Mouse (Mus musculus) bone marrow macrophage, adult 2 months (primary cell): ENCODE results near the gene Hyal2. TPM values are rescaled to one million over a fixed set of nuclear protein-coding genes. Genes with fewer than 3 reads are reported as not detected.

Experiments
- H3K27ac ChIP-seq: 2 replicates; pipeline ENCODE4 v1.5.1; 2012; ENCODE audit warnings: low read depth, low read length; ENCODE audit not compliant: insufficient read depth
- H3K4me1 ChIP-seq: 2 replicates; pipeline ENCODE4 v1.6.1; 2012; ENCODE audit warnings: low read length; ENCODE audit not compliant: control insufficient read depth, insufficient read depth
- H3K4me3 ChIP-seq: 2 replicates; pipeline ENCODE4 v1.5.1; 2012; ENCODE audit warnings: mild to moderate bottlenecking, low read length, moderate library complexity; ENCODE audit not compliant: insufficient read depth
- CTCF ChIP-seq: IDR thresholded peaks from 2 replicates; pipeline ENCODE4 v1.5.1; 2012; ENCODE audit warnings: low read depth, mild to moderate bottlenecking, low read length, moderate library complexity
- POLR2A ChIP-seq: IDR thresholded peaks from 2 replicates; pipeline ENCODE4 v1.6.1; 2012; ENCODE audit warnings: mild to moderate bottlenecking, low read depth, low read length, borderline replicate concordance
- polyA plus RNA-seq: library from polyadenylated mRNA; stranded (reverse); fragments of >200 nt; gene quantifications from 2 replicates; pipeline ENCODE4 v1.2.4, GENCODE M21; 2012; ENCODE audit not compliant: missing spikeins, insufficient read depth, insufficient read length

The Hyal2 gene
- polyA plus RNA-seq, 1 experiment = 8.8 TPM

GRCm38 (mm10) chr9:107538711-107539110 is 29.0 kb upstream of the Hyal2 start:
- TF ChIP-seq POLR2A (no peak), CTCF (no peak)
- peaks cover 17% of the 10 kb centered on the region for H3K4me1 ChIP-seq
- no peak overlapping the region for H3K27ac ChIP-seq
- H3K4me3 ChIP-seq = no peak overlapping the region

DNA sequence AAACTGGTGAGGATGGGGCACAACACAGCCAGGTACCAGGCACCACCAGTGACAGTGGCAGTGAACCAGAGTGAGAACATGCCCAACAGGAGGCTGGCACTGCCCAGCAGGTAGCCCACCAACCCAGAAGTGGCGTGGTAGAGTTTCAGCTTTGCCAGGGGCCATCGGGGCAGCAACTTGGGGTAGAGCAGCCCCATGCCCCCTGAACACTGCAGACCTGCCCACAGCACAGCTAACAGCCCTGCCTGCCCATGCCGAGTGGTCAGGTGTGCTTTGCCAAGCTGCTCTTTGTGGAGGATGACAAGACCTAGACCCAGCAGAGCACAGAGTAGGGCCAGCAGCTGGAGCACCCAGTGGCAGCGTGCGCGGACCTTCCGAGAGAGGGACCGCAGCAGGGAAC is 27.8 kb upstream of the Hyal2 start:
- H3K27ac ChIP-seq = no peak overlapping the region
- H3K4me3 ChIP-seq = no peak overlapping the region
- H3K4me1 ChIP-seq = peaks cover 17% of the 10 kb centered on the region
- TF ChIP-seq POLR2A (no peak), CTCF (no peak)

- H3K4me3 ChIP-seq = no peak overlapping the region
- H3K4me1 ChIP-seq = peaks cover 17% of the 10 kb centered on the region
- TF ChIP-seq CTCF = no peak
- no peak overlapping the region for H3K27ac ChIP-seq
Observed at GRCm38 (mm10) chr9:107540420-107540819, 27.3 kb upstream of the Hyal2 start.

GRCm38 (mm10) chr9:107541005-107541404 is 26.7 kb upstream of the Hyal2 start:
- Histone ChIP-seq H3K27ac (no peak overlapping the region), H3K4me3 (peak overlapping the region; percentile 67), H3K4me1 (peaks cover 15% of the 10 kb centered on the region)
- no peak for TF ChIP-seq CTCF

DNA sequence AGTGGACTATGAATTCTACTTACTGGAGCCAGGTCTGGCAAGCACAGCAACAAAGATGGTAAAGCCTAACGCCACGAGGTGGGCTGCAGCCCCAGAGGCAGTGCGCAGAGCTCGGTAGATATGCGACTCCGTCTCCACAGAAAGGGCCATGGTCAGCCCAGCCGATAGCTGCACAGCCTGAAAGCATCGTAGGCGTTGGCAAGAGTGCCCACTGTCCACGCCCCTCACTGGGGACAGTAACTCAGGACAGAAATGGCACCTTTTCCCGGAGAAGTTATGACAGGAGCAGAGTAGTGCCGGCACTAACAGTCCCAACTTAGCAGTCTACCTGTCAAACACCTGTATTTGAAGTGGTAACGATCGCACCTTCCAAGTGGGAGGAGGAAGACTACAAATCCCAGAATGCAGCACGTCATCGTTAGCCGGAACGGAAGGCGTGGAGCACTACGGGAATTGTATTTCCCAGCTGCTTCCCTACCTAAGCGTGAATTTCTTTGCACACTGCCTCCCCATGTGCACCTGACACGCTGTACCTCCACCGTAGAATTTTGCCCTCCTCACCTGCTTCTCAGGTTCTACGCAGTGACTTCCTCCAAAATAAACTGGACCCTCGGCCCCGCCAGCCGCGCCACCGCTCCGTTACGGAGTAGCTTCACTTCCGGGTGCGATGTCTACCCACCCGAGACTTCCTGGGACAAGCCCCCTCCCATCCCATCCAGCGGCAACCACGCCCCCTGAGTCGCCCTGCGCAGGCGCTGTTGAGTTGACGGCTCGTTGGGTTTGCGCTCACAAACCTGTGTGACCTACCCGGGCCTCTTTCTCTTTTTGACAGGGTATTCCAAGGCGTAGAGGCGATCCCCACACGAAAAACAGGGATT is 26.0 kb upstream of the Hyal2 start, which contains the start of the genes Cyb561d2 and Nprl2:
TSS of gene Cyb561d2 (minus strand) at position 720 of the 878 bp plus-strand sequence.
TSS of gene Nprl2 (plus strand) at position 753 of the 878 bp plus-strand sequence.
- H3K27ac ChIP-seq = peak within 1 kb of the TSS; percentile 32
- H3K4me3 ChIP-seq = peak within 1 kb of the TSS; percentile 67
- TF ChIP-seq POLR2A = peak; percentile 80
- TF ChIP-seq CTCF = no peak
- peaks cover 11% of the 10 kb centered on the region for H3K4me1 ChIP-seq

GRCm38 (mm10) chr9:107542352-107542686 is 25.4 kb upstream of the Hyal2 start:
- no peak overlapping the region for H3K27ac ChIP-seq

DNA sequence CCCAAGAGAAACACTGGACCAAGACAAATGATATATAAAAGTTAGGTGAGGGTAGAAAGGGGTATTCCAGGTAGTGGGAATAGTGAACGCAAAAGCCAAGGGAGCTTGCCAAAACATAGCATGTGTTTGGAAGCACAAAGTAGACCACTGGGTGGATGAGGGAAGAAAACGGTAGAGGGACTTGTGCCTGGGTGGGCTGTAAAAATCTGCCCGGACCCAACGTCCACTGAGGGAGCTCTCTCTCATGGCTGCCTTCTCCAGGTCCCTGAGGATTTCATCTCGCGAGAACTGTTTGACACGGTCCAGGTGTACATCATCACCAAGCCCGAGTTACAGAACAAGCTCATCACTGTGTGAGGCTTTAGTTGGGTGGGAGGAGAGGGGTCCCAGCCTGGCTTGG is 25.0 kb upstream of the Hyal2 start:
- Histone ChIP-seq H3K4me1 (peaks cover 14% of the 10 kb centered on the region), H3K4me3 (peak overlapping the region; percentile 67), H3K27ac (no peak overlapping the region)
- TF ChIP-seq CTCF = no peak
- no peak for TF ChIP-seq POLR2A

More at GRCm38 (mm10) chr9:107542352-107542686, 25.4 kb upstream of the Hyal2 start:
- Histone ChIP-seq H3K4me3 (peak overlapping the region; percentile 67), H3K4me1 (peaks cover 10% of the 10 kb centered on the region)
- TF ChIP-seq POLR2A (no peak), CTCF (no peak)

GRCm38 (mm10) chr9:107543299-107543698 is 24.4 kb upstream of the Hyal2 start:
- H3K4me3 ChIP-seq = no peak overlapping the region
- peaks cover 19% of the 10 kb centered on the region for H3K4me1 ChIP-seq
- TF ChIP-seq POLR2A (no peak), CTCF (no peak)
- H3K27ac ChIP-seq = no peak overlapping the region

GRCm38 (mm10) chr9:107544196-107544700 is 23.5 kb upstream of the Hyal2 start:
- H3K4me3 ChIP-seq = no peak overlapping the region
- TF ChIP-seq POLR2A (no peak), CTCF (no peak)
- peaks cover 23% of the 10 kb centered on the region for H3K4me1 ChIP-seq
- H3K27ac ChIP-seq = no peak overlapping the region

GRCm38 (mm10) chr9:107544729-107545128 is 23.0 kb upstream of the Hyal2 start:
- TF ChIP-seq POLR2A (no peak), CTCF (no peak)
- no peak overlapping the region for H3K27ac ChIP-seq

More at GRCm38 (mm10) chr9:107544729-107545128, 23.0 kb upstream of the Hyal2 start:
- Histone ChIP-seq H3K4me3 (no peak overlapping the region), H3K4me1 (peaks cover 23% of the 10 kb centered on the region)
